22 mouse cellular contexts compared by ENCODE assay signal in the genomic region with DNA sequence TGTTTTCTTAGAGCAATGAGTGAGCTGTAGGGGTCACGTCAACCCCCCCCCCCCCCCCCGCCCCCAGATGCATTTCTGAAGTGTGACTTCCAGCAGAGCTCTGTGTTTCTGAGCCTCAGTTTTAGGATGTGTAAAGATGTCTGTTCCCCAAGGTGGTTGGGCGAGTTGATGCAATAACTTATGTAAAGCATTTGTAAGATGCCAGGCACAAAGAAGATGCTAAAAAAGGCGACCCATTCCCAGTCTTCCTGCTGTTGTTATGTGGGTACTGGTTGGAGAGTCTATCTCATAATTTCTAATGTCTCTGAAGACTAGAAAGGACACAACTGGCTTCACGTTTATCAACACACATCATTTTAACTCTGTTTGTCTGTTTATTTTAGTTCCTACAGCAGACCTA.
"Had no signal": no experiment of that assay in that cellular context is flagged by ENCODE, and none has a peak within 500 bp of the region (broad histone marks: within the 10 kb centered on the region; RNA-seq: fewer than 3 reads in every experiment).

No protein-coding gene starts in this region.

- H3K27ac ChIP-seq: heart, adult 2 months; heart, embryonic 13.5 days; heart, embryonic 15.5 days; hindbrain, embryonic 13.5 days; hindbrain, embryonic 15.5 days; hindbrain, postnatal 0 days; limb, embryonic 10.5 days; limb, embryonic 12.5 days; liver, embryonic 13.5 days had no signal

- DNase-seq: forebrain, postnatal 0 days; gastrocnemius, postnatal 14 days; gastrocnemius, postnatal 36 days; heart, adult 11 months; heart, adult 2 months; heart, postnatal 14 days; heart, postnatal 36 days; kidney, adult 11 months; kidney, adult 8-10 months; kidney, postnatal 10 days; kidney, postnatal 25 days; kidney, postnatal 4 days; liver; liver, embryonic 13.5 days had no signal

- H3K4me3 ChIP-seq: heart, adult 2 months; heart, embryonic 13.5 days; heart, embryonic 15.5 days; hindbrain, embryonic 13.5 days; hindbrain, embryonic 15.5 days; limb, embryonic 10.5 days; limb, embryonic 12.5 days; liver, embryonic 13.5 days had no signal

- ATAC-seq: intestine, embryonic 16.5 days had no signal
